Mouse (Mus musculus): ENCODE data around the gene Nectin4. TPM values are rescaled to one million over a fixed set of nuclear protein-coding genes. Genes with fewer than 3 reads are reported as not detected.
A peak's percentile ranks its signal among the peaks of the same experiment; 100 is the strongest.

The Nectin4 gene
- polyA plus RNA-seq, 1 experiment from 2014 or later, result 10.2 TPM

DNA sequence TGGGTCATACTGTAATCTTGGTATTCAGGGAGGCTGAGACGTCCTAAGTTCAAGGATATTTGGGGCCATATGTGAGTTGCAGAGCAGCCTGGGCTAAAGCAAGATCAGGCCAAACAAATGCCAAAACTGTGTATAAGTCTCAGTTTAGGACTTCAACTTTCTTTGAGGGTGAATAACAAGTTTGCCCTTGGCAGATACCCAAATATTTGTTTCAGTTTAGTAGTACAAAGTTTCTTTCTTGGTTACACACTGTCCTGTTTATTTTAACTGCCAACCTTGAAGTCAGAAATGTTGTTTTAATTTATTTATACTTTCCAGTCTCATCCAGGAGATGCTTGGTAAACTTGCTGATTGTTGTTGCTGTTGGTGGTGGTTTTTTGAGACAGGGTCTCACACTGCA is 66.1 kb downstream of the Nectin4 start:
- no peaks in the 10 kb centered on the region for H3K9me3 ChIP-seq (ENCODE audit: low read length)
- H3K4me3 ChIP-seq (ENCODE audit: low read depth, low read length), result no peak overlapping the region
- ATAC-seq (no peak), DNase-seq (ENCODE audit: low spot score) (no peak)
- no peaks in the 10 kb centered on the region for H3K27me3 ChIP-seq (replicated peaks; ENCODE audit: insufficient read depth, low read length)
- peaks cover 8% of the 10 kb centered on the region; the same call in 1 of the 2 replicates for H3K4me1 ChIP-seq (ENCODE audit: insufficient read depth, low read depth, low read length)
- H3K4me2 ChIP-seq (replicated peaks; ENCODE audit: low read depth, low read length), result no peak overlapping the region
- H3K27ac ChIP-seq (ENCODE audit: low read length), result no peak overlapping the region
- WGBS, result 39% methylated on average over 1 of the region's 1 CpGs
- TF ChIP-seq CTCF (IDR thresholded peaks at IDR 0.05) (no peak), EP300 (IDR thresholded peaks at IDR 0.05) (no peak)
- no peaks in the 10 kb centered on the region for H3K36me3 ChIP-seq (ENCODE audit: insufficient read depth, low read length)
- no peak overlapping the region for H3K9ac ChIP-seq (replicated peaks; ENCODE audit: low read depth)

DNA sequence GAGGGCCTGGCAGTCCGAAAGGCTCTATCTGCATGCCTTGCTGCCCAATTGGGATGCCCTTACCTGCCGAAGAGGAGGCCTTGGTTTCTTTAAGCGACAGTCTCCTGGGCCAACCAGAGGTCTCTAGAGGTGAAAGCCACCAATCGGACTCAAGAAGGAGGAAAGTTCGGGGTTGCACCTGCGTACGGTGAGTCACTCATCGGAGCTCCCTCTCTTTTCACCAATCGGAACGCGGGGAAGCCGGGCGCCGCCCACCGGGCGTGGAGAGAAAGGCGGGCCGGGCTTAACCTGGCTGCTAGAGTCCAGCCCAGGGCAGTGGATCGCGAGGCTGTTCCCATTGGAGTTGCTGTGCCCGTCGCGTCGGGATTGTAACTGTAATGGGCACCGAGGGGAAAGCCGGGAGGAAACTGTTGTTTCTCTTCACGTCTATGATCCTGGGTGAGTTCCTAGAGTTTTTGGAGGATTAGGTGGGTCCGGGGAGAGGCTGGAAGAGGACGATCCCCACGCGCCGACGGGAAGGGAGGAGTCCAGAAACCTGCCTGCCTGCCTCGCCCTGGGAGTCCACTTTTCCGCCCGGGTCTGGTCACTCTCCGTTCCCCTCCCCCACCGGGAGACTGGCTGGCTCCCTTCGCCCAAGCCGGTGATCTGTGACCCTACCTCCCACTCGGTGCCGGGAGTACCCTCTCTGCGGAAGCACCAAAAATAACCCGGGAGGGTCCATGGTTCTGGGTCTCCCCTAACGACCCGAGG is 67.5 kb downstream of the Nectin4 start, which contains the start of gene F11r:
F11r (plus strand) TSS at position 272 of the 750 bp plus-strand sequence.
- no peaks in the 10 kb centered on the region for H3K27me3 ChIP-seq (replicated peaks; ENCODE audit: insufficient read depth, low read length)
- no peaks in the 10 kb centered on the region for H3K9me3 ChIP-seq (ENCODE audit: low read length)
- H3K9ac ChIP-seq (replicated peaks; ENCODE audit: low read depth), result peak within 1 kb of the TSS; percentile 85
- H3K4me3 ChIP-seq (ENCODE audit: low read depth, low read length), result peak within 1 kb of the TSS; percentile 78
- DNase-seq (ENCODE audit: low spot score), result peak; percentile 96
- TF ChIP-seq EP300 (IDR thresholded peaks at IDR 0.05) (peak; percentile 69; the same call in 1 of the 2 replicates), CTCF (IDR thresholded peaks at IDR 0.05) (peak; percentile 41)
- ATAC-seq, result peak; percentile 85
- peaks cover 8% of the 10 kb centered on the region; the same call in 1 of the 2 replicates for H3K4me1 ChIP-seq (ENCODE audit: insufficient read depth, low read depth, low read length)
- 2% methylated on average over 44 of the region's 46 CpGs for WGBS
- no peaks in the 10 kb centered on the region for H3K36me3 ChIP-seq (ENCODE audit: insufficient read depth, low read length)
- peak within 1 kb of the TSS; percentile 95 for H3K27ac ChIP-seq (ENCODE audit: low read length)
- H3K4me2 ChIP-seq (replicated peaks; ENCODE audit: low read depth, low read length), result peak within 1 kb of the TSS; percentile 72

Other genes starting within 250 kb of the Nectin4 start
- gene Sdhc, start 219.5 kb upstream of the Nectin4 start, polyA plus RNA-seq (2015; fragmentation: Nextera tagmentation; extraction: Ambion mirVana), result 145 and 157 TPM in 2 replicates
- gene Mpz, start 219.4 kb upstream of the Nectin4 start, polyA plus RNA-seq (2015; fragmentation: Nextera tagmentation; extraction: Ambion mirVana), result 0.62 and 0.73 TPM in 2 replicates
- 3.3 and 4.4 TPM in 2 replicates for gene Pcp4l1, start 173.8 kb upstream of the Nectin4 start, polyA plus RNA-seq (2015; fragmentation: Nextera tagmentation; extraction: Ambion mirVana)
- gene Nr1i3, start 156.1 kb upstream of the Nectin4 start, polyA plus RNA-seq (2015; fragmentation: Nextera tagmentation; extraction: Ambion mirVana), result 0.07 and 0.08 TPM in 2 replicates
- gene Tomm40l, start 147.6 kb upstream of the Nectin4 start, polyA plus RNA-seq (2015; fragmentation: Nextera tagmentation; extraction: Ambion mirVana), result 14.9 and 17.1 TPM in 2 replicates
- gene Apoa2, start 145.0 kb upstream of the Nectin4 start, polyA plus RNA-seq (2015; fragmentation: Nextera tagmentation; extraction: Ambion mirVana), result 2.3 and 5.5 TPM in 2 replicates
- 121 and 130 TPM in 2 replicates for gene Fcer1g, start 135.7 kb upstream of the Nectin4 start, polyA plus RNA-seq (2015; fragmentation: Nextera tagmentation; extraction: Ambion mirVana)
- 2.7 and 3.3 TPM in 2 replicates for gene Adamts4, start 119.7 kb upstream of the Nectin4 start, polyA plus RNA-seq (2015; fragmentation: Nextera tagmentation; extraction: Ambion mirVana)
- 172 and 188 TPM in 2 replicates for gene Ndufs2, start 118.7 kb upstream of the Nectin4 start, polyA plus RNA-seq (2015; fragmentation: Nextera tagmentation; extraction: Ambion mirVana)
- gene B4galt3, start 99.8 kb upstream of the Nectin4 start, polyA plus RNA-seq (2015; fragmentation: Nextera tagmentation; extraction: Ambion mirVana), result 68.4 and 77.0 TPM in 2 replicates
- gene Ppox, start 88.9 kb upstream of the Nectin4 start, polyA plus RNA-seq (2015; fragmentation: Nextera tagmentation; extraction: Ambion mirVana), result 28.4 and 30.6 TPM in 2 replicates
- gene Usp21, start 82.1 kb upstream of the Nectin4 start, polyA plus RNA-seq (2015; fragmentation: Nextera tagmentation; extraction: Ambion mirVana), result 38.3 and 40.9 TPM in 2 replicates
- 95.4 and 100 TPM in 2 replicates for gene Ufc1, start 75.1 kb upstream of the Nectin4 start, polyA plus RNA-seq (2015; fragmentation: Nextera tagmentation; extraction: Ambion mirVana)
- gene Dedd, start 41.0 kb upstream of the Nectin4 start, polyA plus RNA-seq (2015; fragmentation: Nextera tagmentation; extraction: Ambion mirVana), result 43.0 and 44.4 TPM in 2 replicates
- 39.9 and 45.5 TPM in 2 replicates for gene Nit1, start 24.5 kb upstream of the Nectin4 start, polyA plus RNA-seq (2015; fragmentation: Nextera tagmentation; extraction: Ambion mirVana)
- gene Pfdn2, start 24.4 kb upstream of the Nectin4 start, polyA plus RNA-seq (2015; fragmentation: Nextera tagmentation; extraction: Ambion mirVana), result 64.1 and 72.7 TPM in 2 replicates
- 4.0 and 4.5 TPM in 2 replicates for gene Klhdc9, start 9.3 kb upstream of the Nectin4 start, polyA plus RNA-seq (2015; fragmentation: Nextera tagmentation; extraction: Ambion mirVana)
- 3.5 and 4.1 TPM in 2 replicates for gene Arhgap30, start 18.9 kb downstream of the Nectin4 start, polyA plus RNA-seq (2015; fragmentation: Nextera tagmentation; extraction: Ambion mirVana)
- gene Usf1, start 41.2 kb downstream of the Nectin4 start, polyA plus RNA-seq (2015; fragmentation: Nextera tagmentation; extraction: Ambion mirVana), result 66.4 and 67.7 TPM in 2 replicates
- 7.1 and 7.8 TPM in 2 replicates for gene Tstd1, start 48.8 kb downstream of the Nectin4 start, polyA plus RNA-seq (2015; fragmentation: Nextera tagmentation; extraction: Ambion mirVana)
- gene F11r, start 67.4 kb downstream of the Nectin4 start, polyA plus RNA-seq (2015; fragmentation: Nextera tagmentation; extraction: Ambion mirVana), result 177 and 239 TPM in 2 replicates
- gene Alyref2, start 133.4 kb downstream of the Nectin4 start, polyA plus RNA-seq (2015; fragmentation: Nextera tagmentation; extraction: Ambion mirVana), result 13.7 and 14.8 TPM in 2 replicates
- not detected in 2 replicates for gene Itln1, start 165.2 kb downstream of the Nectin4 start, polyA plus RNA-seq (2015; fragmentation: Nextera tagmentation; extraction: Ambion mirVana)
- gene Cd244a, start 189.1 kb downstream of the Nectin4 start, polyA plus RNA-seq (2015; fragmentation: Nextera tagmentation; extraction: Ambion mirVana), result 1.7 and 1.8 TPM in 2 replicates
- 0.55 and 0.84 TPM in 2 replicates for gene Ly9, start 237.3 kb downstream of the Nectin4 start, polyA plus RNA-seq (2015; fragmentation: Nextera tagmentation; extraction: Ambion mirVana)